ENCODE assay signal across 16 mouse cellular contexts in the genomic region with DNA sequence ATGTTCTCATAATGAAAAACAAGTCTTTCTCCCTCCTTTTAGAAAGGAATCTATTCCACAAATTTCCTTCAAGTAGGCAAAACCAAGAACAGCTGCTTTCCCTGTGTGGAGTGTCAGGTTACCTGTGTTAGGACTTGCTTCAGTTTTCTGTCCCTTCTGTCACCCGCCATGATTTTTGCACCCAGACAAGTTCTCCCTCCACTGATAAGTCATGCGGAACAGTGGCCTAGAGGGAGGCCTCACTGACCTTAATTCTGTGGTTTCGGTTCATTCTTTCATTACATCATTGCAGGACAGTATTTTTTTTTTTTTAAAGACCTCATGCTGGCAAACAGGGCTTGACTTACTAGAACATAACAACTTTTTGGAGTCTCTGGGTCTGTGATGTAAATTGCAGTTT. TPM values are rescaled to one million over a fixed set of nuclear protein-coding genes. Genes with fewer than 3 reads are reported as not detected.
DNase-seq lines count a peak whose midpoint lies in the region; ATAC-seq and TF ChIP-seq lines count a peak whose summit lies in the region.
"Had no signal": no experiment of that assay in that cellular context is flagged by ENCODE, and none has a peak within 500 bp of the region (broad histone marks: within the 10 kb centered on the region; RNA-seq: fewer than 3 reads in every experiment).

No protein-coding gene starts in this region.

- H3K9me3 ChIP-seq in kidney, embryonic 14.5 days (ENCODE audit: control insufficient read depth, low read length): no peaks in the 10 kb centered on the region
- H3K9me3 ChIP-seq: liver, embryonic 15.5 days had no signal

- no peaks in the 10 kb centered on the region for H3K27me3 ChIP-seq in kidney, adult 2 months (replicated peaks; ENCODE audit: control insufficient read depth, insufficient read depth, low read length)
- no peaks in the 10 kb centered on the region for H3K27me3 ChIP-seq in kidney, embryonic 14.5 days (ENCODE audit: control insufficient read depth, insufficient read depth, low read length)
- H3K27me3 ChIP-seq: liver, embryonic 15.5 days had no signal

- WGBS in kidney, adult 2 months: 27% methylated on average over 3 of the region's 3 CpGs
- WGBS in kidney, embryonic 14.5 days: 22% methylated on average over 3 of the region's 3 CpGs

- TF ChIP-seq CTCF in kidney, adult 2 months (conservative IDR thresholded peaks at IDR 0.05; ENCODE audit: insufficient read depth, insufficient read length, low read depth, low read length): no peak

- H3K4me1 ChIP-seq in kidney, adult 2 months (ENCODE audit: control insufficient read depth, insufficient read depth, low read length): peaks cover 13% of the 10 kb centered on the region
- H3K4me1 ChIP-seq in kidney, embryonic 14.5 days (ENCODE audit: control insufficient read depth, insufficient read depth, low read length): no peaks in the 10 kb centered on the region

- no peak overlapping the region for H3K4me2 ChIP-seq in kidney, embryonic 14.5 days (replicated peaks; ENCODE audit: low read depth, low read length)
- H3K4me2 ChIP-seq: liver, embryonic 15.5 days had no signal

- TF ChIP-seq POLR2A in kidney, adult 2 months (IDR thresholded peaks at IDR 0.05; ENCODE audit: low read depth, low read length): no peak

- H3K36me3 ChIP-seq in kidney, adult 2 months (ENCODE audit: control insufficient read depth, insufficient read depth, low read length): no peaks in the 10 kb centered on the region
- H3K36me3 ChIP-seq in kidney, embryonic 14.5 days (ENCODE audit: control insufficient read depth, insufficient read depth, low read length): no peaks in the 10 kb centered on the region
- H3K36me3 ChIP-seq: liver, embryonic 15.5 days had no signal

- H3K9ac ChIP-seq in kidney, embryonic 14.5 days (ENCODE audit: low read depth, low read length): no peak overlapping the region
- H3K9ac ChIP-seq: liver, embryonic 15.5 days had no signal

- H3K27ac ChIP-seq in kidney, adult 2 months (ENCODE audit: insufficient read depth, low read depth, low read length): no peak overlapping the region
- H3K27ac ChIP-seq in kidney, embryonic 14.5 days (ENCODE audit: low read depth, low read length): no peak overlapping the region
- H3K27ac ChIP-seq: left cerebral cortex, adult 2 months; liver, embryonic 15.5 days had no signal

- DNase-seq in kidney, adult 2 months: peak; percentile 50
- DNase-seq in Muller cell, postnatal 12 days (ENCODE audit: inconsistent ontology term): peak; percentile 60
- peak; percentile 33 for DNase-seq in forelimb bud, embryonic 11.5 days (ENCODE audit: low read depth, low spot score)
- DNase-seq in spleen, postnatal 10 days (ENCODE audit: low spot score in 2 of 2): no peak
- no peak for DNase-seq in T-cell, adult 2 months (ENCODE audit: low spot score)
- DNase-seq: cerebellum, adult 2 months; gastrocnemius, postnatal 25 days; lung, postnatal 4 days; thymus, postnatal 4 days had no signal

- no peak for ATAC-seq in kidney, embryonic 14.5 days (ENCODE audit: low FRiP score, low TSS enrichment)
- ATAC-seq in monocyte, adult 5-6 weeks (replicated peaks; ENCODE audit: insufficient number of reproducible peaks, low FRiP score, low TSS enrichment, poor library complexity, severe bottlenecking): peak; percentile 83
- ATAC-seq in CD4-positive, CD25-positive, alpha-beta regulatory T cell, adult 4 months: no peak
- ATAC-seq: forebrain, embryonic 14.5 days; hindbrain, embryonic 16.5 days had no signal

- no peak overlapping the region for H3K4me3 ChIP-seq in kidney, adult 2 months (ENCODE audit: insufficient read depth, low read depth, low read length)
- H3K4me3 ChIP-seq in kidney, embryonic 14.5 days (ENCODE audit: low read length): no peak overlapping the region
- H3K4me3 ChIP-seq: left cerebral cortex, adult 2 months; liver, embryonic 15.5 days had no signal

RNA-seq across cellular contexts. Expression of a gene that starts 27.3 kb away (rescaled TPM):
- polyA plus RNA-seq in kidney, adult 2 months (2012; rRNA removed): 2.7 and 3.4 TPM in 2 replicates
- polyA plus RNA-seq in kidney, embryonic 14.5 days (2014; fragmentation: Nextera tagmentation; extraction: Ambion mirVana): 0.06 and 0.07 TPM in 2 replicates
- 12.4 to 20.2 TPM (median 15.5 TPM) in 3 replicates for total RNA-seq in monocyte, adult 5-6 weeks (2017)
- not detected for polyA plus RNA-seq in CD4-positive, CD25-positive, alpha-beta regulatory T cell, adult 4 months (2017; shearing (Covaris generic))

Comparison
In these comparisons a context has a peak if more than half of its experiments do, and no peak if none do; other contexts are left out.
1. DNase-seq: peak in kidney, adult 2 months (single experiment), Muller cell, postnatal 12 days (single experiment) and forelimb bud, embryonic 11.5 days (single experiment); none in spleen, postnatal 10 days (0 of 2) and T-cell, adult 2 months (single experiment).